Mouse (Mus musculus) adrenal gland, postnatal 10 days (tissue): Measurements from ENCODE around the gene Casq2. TPM values are rescaled to one million over a fixed set of nuclear protein-coding genes. Genes with fewer than 3 reads are reported as not detected.

Experiments
- DNase-seq: peaks from one replicate; pipeline ENCODE4 v3.0.0; 2021; ENCODE audit warnings: mixed read lengths
- long read RNA-seq, 2 experiments: library from polyadenylated mRNA; stranded (forward); transcript quantifications; one replicate each; pipeline ENCODE4 v2.0.0; 2021
- total RNA-seq, 2 experiments: library from RNA; stranded (reverse); gene quantifications; 2 replicates each; pipeline ENCODE4 v1.2.3; 2021

Casq2 gene
- 10 to 100 TPM in 1 of 2 experiments, 1 to 10 TPM in 1; 6.8 to 49.9 TPM for total RNA-seq
- long read RNA-seq, experiment 1, transcript Casq2-201 (11 exons, 2,556 nt), result major isoform, 8 of 10 reads
- long read RNA-seq, experiment 1, partial matches to known transcripts, result 0 of 10 reads
- long read RNA-seq, experiment 1, other reads (novel, unspliced or antisense), result 2 of 10 reads
- long read RNA-seq, experiment 2, transcript Casq2-201 (11 exons, 2,556 nt), result major isoform, 5 of 5 reads
- long read RNA-seq, experiment 2, partial matches to known transcripts, result 0 of 5 reads
- long read RNA-seq, experiment 2, other reads (novel, unspliced or antisense), result 0 of 5 reads

DNA sequence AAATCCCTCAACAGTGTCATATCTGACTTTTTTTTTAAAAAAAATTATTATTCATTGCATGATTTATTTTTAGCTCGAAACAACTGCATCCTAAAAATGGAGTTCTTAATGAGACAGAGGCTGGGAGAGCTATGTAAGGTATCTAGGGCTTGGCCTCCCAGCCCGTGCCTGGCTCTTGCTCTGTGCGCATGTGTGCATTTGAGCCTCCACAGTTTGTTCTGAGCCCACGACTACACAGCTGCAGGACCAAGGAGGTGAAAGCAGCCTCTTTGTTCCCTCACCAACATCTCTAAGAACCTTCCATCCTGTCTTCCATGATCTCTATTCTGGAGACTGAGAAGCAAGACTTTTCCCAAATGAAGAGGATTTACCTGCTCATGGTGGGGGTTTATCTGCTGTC is at the start of gene Casq2:
Gene Casq2 (plus strand): TSS at position 133 of the 400 bp plus-strand sequence.
- no peak for DNase-seq

DNA sequence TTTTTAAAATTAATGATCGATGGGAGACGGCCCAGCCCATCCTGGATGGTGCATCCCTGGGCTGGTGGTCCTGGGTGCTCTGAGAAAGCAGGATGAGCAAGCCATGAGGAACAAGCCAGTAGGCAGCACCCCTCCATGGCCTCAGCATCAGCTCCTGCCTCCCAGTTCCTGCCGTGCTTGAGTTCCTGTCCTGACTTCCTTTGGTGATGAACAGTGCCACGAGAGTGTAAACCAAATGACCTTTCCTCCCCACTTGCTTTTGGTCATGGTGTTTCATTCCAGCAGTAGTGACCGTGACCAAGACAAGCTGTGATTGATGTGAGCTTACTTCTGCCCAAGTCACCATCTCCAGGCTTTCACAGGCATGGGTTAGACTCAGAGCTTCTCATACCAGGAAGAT is 48.4 kb upstream of the Casq2 start:
- DNase-seq, result no peak

DNA sequence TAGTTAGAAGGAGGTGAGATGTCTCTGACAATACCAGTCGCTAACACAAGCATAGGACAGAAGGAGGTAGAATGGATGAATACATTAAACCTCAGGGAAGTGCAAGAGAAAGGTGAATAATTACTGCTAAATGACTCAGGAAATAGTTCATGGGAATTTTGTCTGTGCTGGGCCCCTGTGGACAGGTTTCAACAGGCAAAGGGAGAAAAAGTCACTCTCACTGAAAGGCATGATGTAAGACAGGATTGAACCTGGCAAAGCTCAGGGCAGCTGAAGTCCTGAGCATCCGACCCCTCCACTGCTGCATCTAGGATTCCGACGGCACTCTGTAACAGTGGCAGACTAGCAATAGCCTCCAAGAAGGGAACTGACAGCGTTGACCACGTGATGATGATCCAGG is 47.6 kb upstream of the Casq2 start:
- no peak for DNase-seq

DNA sequence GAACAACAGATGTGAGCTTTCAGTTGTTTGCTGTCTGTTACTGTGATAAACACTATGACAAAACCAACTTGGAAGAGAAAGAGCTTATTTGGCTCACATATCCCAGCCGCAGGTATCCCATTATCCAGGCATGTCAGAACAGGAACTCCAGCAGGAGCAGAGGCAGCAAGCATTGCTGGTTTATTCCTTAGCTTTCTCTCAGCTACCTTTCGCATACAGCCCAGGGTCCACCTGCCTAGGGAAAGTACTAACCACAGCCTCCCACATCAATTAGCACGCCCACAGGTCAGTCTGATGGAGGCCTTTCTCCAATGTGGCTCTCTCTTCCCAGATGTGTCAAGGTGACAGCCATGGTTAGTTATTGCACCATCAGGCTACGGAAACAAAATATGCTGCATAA is 44.6 kb upstream of the Casq2 start:
- no peak for DNase-seq

DNA sequence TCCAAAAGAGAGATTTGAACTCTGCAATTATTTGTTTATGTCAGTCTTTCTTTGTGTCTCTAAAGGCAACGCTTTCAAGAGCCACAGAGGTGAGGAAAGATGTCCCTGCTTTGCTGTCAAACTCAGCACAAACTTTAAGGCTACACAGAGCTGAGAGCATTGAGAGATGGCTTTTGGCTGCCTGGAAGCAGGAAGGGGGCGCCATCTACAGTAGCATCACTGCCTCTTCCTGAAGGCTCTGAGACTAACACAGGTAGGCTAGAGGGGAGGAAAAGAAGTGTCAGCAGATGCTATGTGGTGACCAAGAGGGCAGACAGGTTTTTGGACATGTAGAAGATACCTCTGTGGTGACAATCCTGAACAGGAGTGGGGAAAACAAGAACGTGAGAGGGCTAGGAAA is 41.1 kb upstream of the Casq2 start:
- DNase-seq, result peak; percentile 35

DNA sequence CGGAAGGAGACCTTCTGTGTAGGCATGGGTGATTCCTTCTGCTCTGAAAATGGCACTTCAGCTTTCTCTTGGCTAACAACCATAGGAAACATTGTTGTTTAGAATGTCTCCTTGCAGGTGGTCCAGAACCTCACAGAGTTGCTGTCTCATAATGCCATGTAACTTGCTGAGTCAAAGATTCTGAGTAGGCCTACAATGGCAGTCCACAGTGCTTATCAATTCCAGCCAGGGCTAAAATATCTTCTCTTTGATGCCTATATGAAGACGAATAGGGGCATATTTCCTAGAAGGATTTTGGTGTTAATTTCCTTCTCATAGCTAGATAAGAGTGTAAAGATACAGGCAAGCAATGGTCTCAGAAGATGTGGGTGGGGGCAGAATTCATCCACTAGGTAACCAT is 38.7 kb upstream of the Casq2 start:
- no peak for DNase-seq

DNA sequence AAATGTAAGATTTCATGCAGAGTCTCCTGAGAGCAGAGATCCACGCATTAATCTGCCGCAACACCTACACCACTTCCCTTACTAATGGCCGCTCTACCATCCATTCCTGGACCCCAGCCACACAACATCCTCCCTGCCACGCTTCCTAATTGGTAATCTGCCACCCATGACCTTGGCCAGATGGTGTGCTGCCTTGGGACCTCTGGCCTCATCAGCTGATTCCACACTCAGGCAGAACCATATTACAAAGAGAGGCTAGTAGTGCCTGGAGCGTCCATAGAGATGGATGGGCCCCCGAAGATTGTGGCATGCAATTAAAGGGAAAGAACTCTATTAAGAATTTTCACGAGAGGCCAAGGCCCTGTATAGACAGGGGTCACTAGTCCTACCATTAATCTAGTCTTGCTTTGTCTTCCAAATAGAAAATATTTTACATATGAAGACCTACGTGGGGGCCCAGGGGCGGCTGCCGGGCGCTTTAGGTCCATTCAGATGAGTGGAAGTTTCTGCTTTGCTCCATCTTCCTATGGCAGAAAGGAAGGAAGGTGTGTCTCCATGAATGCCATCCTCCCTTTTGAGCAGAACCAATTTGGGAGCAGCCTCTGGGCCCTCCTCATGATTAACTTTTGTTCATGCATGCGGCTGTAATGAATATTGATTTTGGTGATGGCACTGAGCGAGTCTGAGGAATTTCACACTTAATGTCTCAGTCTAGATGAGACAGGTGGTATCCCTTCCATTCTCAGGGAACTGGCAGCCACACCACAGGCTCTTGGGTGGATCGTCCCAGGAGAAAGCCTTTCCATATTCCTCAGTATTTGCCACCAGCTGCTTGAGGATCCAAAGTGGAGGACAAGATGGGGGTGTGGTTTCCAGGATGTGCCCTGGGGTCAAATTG is 36.8 kb upstream of the Casq2 start:
- no peak for DNase-seq

DNA sequence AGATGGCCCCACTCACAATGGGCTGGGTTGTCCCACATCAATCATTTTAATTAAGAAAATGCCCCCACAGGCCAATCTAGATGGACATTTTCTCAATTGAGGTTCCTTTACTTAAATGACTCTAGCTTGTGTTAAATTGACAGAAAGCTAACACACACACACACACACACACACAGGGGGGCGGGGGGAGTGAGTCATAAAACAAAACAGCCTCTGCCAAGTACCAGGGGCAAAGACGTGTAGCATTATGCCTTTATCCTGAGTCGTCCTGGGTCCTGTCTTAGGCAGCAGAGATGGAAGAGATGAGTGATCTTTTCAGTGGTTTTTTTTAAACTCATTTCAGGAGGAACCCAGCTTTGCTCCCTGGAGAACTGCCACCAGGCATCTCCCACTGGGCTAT is 34.2 kb upstream of the Casq2 start:
- DNase-seq, result no peak

DNA sequence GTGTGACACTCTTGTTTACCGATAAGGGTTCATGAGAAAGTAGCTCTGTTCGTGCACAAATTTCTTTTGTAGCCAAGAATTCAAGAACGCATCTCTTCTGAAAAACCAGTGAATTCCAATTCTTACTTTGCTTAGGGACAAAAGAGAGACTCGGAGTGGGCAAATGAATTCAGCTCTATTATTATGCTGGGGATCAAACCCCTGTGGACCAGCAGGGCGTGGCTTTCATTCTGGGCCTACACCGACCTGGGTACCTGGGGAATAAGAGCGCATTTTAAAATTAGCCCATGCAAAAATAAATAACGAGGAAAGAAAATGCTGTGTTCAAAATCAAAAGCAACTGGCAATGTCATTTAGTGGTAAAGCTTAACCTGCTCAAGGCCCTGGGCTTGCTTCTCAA is 32.9 kb upstream of the Casq2 start:
- no peak for DNase-seq

DNA sequence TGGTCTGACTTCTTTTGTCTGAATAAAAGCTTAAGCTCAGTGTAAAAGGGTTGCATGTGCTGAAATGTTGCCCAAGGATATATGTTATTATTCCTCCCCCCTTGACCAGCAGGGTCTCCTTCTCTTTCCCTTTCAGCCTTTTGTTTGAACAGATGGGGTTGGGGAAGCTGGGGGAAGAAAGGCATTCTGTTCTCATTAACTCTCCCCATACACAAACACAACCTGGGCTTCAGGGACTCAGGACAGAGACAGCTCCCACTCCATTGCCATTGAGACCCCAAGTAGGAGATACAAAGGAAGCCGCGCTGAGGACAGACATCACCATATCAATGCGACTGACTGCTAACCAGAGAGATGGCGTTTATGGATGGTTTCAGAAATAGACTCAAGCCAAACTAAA is 30.3 kb upstream of the Casq2 start:
- no peak for DNase-seq

DNA sequence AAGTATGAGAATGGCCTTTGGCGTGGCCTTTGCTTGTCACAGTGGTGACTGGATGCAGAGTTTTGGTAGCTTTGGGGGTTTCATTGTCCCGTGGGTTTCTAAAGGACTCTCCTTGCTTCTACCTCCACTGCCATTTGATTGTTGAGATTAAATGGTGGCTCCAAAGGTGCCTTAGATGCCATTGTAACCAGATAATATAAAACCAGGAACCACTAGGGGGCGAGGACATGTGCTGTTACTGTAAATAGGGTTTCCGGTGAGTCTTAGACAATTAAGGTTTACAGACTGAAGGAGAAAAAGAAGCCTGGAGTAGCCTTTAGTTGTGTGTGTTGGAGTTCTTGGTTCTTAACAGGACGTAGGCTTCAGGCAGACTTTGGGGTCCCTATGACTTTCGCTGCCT is 26.1 kb upstream of the Casq2 start:
- no peak for DNase-seq

DNA sequence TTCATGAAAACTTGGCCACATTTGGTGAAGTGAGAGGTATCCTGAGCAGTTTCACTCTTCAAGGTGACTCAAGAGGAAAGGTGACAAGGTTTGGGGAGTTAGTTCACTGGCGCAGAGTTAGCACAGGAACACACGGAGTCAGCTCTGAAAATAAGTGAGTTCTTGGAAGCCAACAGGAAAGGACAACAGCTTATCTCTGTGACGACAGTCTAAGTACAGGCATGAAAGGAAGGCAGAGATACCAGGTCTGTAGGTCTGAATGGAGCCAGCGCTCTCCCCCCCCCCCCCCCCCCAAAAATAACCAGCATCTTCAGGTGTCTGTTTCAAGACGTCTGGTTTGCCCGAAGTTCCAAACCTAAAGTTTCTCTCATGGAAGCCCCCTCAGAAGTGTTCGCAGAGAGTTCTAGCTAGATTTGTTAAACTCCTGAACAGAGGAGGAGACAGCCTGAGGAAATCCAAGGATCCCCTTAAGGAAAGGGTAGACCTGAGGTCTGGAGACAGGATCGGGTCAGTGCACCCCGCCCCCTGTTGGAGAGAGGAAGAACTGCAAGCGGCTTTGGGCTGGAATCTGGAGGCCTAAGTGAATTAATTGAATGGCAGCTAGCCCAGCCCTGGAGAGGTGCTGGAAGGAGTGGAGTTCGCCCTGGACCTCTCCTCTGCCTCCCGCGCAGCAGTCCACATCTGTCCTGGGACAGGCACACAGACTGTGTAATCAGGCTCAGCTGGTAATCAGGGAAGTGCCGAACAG is 24.1 kb upstream of the Casq2 start:
- DNase-seq, result peak; percentile 80

DNA sequence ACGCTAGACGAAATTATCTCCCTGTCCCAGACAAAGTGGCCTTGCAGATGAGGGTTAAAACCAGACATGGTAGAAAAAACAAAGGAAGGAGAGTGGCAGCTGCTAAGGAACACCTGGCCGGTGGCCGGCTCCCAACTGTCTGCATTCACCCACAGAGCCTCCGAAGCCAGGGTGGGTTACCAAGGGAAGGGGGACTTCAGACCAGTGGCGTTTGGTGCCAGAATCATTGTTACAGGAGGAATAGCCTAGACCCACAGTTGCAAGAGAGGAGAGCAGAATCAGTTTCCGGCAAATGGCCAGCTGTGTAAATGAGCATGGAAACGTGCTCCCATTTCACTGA is 23.6 kb upstream of the Casq2 start:
- DNase-seq, result no peak

DNA sequence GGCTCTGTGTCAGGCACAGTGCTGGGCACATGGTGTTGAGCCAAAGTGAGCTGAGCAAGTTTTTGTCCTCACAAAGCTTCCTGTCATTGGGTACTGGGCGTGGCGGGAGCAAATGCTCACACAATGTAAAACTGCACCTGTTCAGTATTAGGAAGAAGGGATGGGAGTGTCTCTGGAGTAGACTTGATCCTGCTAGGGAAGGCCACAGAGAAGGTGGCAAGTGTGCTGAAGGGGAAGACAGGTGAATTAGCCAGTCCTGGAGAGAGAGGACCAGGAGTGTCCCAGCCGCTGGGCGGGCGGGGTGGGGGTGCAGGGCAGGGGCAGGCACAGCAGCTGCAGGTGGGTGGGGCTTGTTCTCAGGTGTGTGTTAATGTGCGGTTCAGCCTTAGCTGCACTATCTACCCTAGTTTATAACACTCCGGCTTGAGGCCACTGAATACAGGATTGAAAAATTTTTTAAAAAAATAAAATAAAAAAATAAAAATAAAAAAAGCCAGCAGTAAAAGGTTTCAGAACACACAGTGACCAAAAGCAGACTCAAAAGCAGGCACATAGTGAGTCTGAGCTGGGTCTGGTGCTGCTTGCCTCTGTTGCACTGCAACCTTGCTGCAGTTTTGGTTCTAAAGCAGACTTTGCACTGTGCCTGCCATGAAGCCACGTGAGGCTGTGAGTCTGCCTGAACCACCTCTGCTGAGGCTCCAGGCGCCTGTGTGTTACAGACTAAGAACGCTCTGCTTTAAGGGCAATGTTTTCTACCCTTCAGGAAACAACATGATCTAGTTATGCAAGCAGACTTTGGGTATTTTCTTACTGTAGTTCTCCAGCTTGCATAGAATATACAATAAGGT is 22.7 kb upstream of the Casq2 start:
- DNase-seq, result no peak

DNA sequence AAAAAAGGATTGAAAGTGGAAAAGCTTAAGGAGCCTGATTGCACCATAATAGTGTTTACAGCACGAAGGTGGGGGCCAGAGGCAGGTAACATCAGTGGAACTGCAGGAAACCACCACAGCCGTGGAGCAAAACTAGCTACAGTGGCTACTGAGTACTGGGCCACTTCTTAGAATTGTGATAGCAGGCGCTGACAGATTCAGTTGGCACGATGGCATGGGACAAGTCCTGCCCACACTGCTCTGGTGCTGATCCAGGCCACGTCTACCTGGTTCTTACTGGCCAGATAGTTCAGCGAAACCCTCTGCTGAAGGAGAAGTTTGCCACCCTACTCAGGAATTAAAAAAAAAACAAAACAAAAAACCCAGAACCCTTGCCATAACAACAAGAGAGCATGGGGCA is 21.6 kb upstream of the Casq2 start:
- DNase-seq, result no peak

DNA sequence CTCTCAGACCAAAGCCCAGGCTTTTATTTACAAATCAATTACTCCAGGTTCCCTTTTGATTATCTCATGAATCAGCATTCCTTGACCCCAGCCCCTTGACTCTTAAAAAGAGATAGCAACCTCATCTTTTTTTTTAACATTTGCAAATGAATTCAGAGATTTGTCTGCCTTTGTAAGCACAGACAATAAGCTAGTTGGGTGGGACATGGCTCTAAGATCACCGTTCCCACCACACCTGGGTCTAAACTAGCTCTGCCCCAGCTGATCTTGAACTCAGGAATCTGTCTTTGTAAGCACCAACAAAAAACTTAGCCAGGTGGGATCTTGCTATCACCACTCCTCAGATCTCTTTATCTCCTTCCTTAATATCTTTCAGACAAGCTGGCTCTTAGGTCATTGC is 18.9 kb upstream of the Casq2 start:
- DNase-seq, result no peak

DNA sequence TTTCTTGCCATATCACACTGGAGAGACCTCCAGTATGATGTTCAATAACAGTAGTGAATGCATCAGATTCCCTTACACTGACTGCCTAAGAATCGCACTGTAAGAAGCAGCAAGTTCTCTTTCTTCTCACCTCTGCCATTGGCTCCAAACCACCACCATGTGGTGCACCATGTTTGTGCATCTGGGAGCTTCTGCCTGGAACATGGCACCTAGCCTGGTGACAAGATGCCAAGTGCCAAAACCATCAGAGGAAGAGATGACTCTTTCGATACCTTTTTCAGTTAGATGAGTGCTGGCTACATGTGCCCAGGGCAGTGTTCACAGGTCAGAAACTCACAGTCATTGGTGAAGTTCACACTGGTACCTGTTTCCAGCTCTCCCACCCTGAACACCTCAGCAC is 18.4 kb upstream of the Casq2 start:
- no peak for DNase-seq

DNA sequence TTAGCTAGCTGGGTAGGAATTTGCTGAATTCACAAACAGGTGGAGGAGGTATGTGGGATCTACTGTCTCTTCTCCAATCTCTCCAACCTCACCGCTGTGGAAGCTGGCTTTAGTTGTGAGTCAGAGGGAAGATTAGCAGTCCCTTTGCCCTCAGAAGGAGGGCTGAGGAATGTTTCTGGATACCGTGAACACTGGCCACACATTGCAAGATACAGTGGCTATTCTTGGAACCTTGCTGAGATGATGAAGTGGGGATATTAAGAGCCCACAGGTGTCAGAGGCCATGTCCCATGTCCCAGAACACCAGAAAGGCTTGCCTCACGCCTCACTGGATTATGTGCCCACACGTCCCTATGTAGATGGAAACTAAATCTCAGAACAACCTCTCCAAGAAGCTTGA is 17.0 kb upstream of the Casq2 start:
- DNase-seq, result no peak

DNA sequence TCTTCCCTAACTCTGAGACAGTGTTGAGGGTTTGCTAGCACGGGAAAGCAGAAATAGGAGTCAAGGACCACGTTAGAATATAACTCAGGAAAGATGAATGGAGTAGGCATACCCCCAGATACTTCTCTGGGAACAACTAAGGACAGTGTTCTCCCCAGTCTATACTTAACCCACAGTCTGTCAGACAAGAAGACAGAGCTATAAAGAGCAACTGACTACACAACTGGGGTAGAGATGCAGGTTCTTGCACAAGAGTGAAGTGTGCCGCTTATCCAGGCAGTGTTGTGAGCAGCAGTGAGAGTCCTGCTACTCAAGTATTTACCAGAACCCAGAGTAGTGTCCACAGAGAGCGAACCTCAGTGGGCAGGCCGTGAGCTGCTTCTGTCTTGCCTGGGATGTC is 16.5 kb upstream of the Casq2 start:
- no peak for DNase-seq

DNA sequence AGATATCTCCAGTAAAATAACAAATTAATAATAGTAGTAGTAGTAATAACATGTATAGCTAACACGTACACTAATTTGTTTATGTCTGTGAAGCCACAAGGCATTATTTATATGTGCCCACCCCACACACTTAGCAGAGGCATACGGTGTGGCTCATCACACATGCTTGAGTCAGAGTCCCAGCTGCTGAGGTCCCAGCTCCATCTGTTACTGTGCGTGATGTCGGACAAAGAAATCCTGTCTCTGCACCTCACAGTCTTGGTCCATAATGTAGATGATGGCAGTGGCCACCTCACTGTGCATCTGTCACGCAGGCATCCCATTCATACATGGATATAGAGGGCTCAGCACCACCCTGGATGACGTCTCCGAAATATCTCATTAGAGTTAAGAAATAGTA is 15.9 kb upstream of the Casq2 start:
- no peak for DNase-seq

DNA sequence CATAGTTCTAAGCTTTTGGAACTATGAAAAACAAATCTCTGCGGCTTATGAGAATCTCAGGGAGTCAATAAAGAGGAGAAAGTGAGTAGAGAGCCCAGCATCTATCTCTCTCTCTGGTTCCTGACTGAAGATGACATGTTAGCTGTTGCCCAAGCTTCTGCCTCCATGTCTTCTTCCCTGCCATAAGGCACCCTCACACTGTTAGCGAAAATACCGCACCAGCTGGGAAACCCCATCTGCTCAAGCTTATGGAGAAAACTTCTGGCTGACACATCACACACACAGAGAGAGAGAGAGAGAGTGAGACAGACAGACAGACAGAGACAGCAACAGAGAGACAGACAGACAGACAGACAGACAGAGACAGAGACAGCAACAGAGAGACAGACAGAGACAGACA is 15.2 kb upstream of the Casq2 start:
- DNase-seq, result no peak

DNA sequence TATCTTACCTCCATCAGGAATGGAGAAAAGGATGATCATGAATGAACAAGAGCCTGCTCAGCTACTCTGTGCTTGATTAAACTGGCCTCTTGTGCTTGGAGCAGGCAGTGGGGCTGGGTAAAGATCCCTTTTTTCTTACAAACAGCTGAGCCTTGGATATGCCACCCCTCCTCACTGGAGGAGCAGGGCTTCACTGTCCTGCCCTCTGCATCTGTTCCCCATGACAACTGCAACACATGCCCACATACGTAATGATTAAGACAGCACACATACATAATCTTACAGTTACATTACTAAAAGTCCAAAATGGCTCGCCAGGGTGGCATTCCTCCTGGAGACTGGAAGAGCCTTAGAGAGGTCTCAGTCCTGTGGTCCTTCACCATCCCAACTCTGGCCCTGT is 6.8 kb upstream of the Casq2 start:
- no peak for DNase-seq
